Mouse (Mus musculus): ENCODE data around the gene Ttc34.

The Ttc34 gene

GRCm38 (mm10) chr4:154897676-154898465 is 60.6 kb downstream of the Ttc34 start:
- peak in 1 of 2 experiments; percentile 15 for DNase-seq (ENCODE audit: low spot score in 2 of 2)

- peak in 1 of 2 experiments; percentile 77 for DNase-seq (ENCODE audit: low spot score in 2 of 2)
Observed at GRCm38 (mm10) chr4:154898506-154899446, 61.5 kb downstream of the Ttc34 start, which contains the start of gene Fam213b. Gene Fam213b, minus strand, starts transcription at chr4:154899135.

DNA sequence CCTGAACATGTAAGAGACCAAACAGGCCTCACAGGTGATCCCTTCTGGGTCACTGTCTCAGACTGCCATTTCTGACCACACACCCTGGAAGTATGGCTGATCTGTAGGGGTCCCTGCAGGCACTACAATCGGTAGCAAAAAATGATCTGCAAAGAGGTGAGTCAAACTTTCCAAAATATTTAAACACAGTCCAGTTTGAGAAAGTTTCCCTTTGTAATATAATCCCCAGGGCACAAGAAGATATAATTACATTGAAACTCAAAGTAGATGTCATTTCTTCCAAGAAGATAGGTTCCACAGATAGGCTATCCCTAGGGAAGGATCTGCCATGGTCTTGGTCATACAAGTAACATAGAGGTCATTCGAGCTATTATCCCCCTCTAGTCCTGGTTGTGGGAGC is 65.1 kb downstream of the Ttc34 start:
- DNase-seq (ENCODE audit: low spot score in 2 of 2) = no peak

- peak; percentile 75 to 89 for DNase-seq (ENCODE audit: low spot score in 2 of 2)
Observed at GRCm38 (mm10) chr4:154904185-154905071, 67.2 kb downstream of the Ttc34 start.

DNA sequence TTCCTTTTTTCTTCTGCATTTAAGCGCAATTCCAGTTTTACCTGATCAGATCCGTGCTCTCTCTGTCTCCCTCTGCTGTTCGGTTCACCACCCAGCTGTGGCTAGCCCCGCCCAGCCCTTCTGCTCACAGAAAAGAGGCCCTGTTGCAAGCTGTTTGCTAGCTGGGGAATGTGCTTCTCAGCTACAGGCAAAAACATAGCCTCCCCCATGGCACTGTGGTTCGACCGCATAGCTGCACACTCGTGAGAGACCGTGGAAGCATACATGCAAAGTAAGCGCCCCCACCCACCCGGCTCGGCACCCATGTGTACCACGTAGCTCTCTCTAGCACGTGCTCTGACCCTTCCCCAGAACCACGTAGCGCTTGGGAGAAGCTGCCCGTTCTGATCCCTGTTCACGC is 70.6 kb downstream of the Ttc34 start:
- peak; percentile 66 to 90 for DNase-seq (ENCODE audit: low spot score in 2 of 2)

- no peak for DNase-seq (ENCODE audit: low spot score in 2 of 2)
Observed at GRCm38 (mm10) chr4:154908490-154908889, 71.2 kb downstream of the Ttc34 start.

DNA sequence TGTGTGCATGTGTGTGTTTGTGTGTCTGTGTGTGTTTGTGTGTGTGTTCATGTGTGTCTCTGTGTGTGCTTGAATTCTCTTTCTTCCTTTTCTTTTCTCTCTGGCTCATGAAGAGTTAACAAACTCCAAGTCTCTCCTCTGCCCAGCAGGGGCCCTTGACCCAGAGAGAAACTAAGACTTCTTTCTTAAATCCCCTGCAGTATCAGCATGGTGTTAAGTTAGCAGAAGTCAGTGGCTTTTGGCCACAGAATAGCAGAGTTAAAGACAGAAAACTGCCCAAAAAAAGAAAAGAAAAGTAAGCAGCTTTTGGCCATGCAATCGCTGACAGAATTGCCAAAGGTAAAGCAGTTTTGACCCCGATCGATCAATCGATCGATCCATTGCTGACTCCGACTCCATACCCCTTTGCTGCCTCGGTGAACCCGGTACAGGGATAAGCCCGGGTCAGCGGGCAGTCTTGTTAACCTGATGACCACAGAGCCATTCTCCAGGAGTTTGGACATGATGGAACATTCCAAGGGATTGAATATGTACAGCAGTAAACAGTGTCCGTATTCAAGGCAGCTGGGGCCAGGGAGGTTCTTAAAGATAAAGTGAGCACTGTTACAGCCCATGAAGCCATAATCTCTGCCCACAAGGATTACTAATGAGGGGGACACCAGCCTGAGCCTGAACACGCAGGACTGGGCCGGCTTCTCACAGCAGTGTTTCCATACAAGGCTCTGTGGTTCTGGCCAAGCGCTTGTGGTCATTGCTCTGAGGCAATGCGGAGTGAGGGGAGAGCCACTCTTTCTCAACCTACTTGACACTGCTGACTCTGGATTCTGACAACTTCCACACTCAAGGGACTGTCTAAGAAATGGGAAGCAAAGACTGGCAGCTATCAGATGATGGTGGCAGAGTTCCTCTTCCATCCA is 73.6 kb downstream of the Ttc34 start:
- DNase-seq (ENCODE audit: low spot score in 2 of 2) = peak; percentile 61 to 70

DNA sequence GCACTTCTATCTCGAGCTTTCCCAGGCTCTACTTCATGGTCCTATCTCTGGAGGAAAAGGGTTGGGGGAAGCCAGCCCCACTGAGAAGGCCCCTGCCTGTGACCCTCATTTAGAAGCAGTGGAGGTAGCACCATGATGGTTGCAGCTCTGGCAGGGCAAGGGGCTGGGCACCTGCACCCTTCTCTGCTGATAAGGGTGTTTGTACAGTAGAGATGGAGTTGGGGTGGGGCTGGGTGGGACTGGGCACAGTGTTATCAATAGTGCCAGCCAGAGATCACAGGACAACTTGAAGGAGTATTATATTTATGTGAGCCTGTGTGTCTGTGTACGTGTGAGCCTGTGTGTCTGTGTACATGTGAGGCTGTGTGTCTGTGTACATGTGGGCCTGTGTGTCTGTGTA is 74.4 kb downstream of the Ttc34 start:
- peak; percentile 60 to 66 for DNase-seq (ENCODE audit: low spot score in 2 of 2)

- DNase-seq (ENCODE audit: low spot score in 2 of 2) = no peak
Observed at GRCm38 (mm10) chr4:154913845-154914244, 76.6 kb downstream of the Ttc34 start.

DNA sequence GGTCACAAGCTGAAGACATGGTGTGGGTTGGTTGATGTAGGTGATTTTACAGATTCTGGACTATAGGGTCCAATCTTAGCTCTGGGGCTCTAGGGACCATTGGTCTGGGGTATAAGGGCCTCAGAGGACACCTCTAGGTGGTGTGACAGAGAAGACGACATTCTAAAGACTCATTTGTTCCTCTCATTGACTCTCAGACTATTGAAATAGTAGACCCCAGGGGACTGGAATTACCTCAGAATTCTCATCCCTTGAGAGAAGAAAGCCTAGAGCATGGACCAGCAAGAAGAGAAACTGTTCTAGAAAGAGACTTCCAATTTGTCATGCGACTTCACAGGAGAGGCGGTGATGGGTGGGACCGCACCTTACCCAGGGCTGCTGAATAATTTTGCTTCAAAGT is 77.0 kb downstream of the Ttc34 start:
- no peak for DNase-seq (ENCODE audit: low spot score in 2 of 2)

DNA sequence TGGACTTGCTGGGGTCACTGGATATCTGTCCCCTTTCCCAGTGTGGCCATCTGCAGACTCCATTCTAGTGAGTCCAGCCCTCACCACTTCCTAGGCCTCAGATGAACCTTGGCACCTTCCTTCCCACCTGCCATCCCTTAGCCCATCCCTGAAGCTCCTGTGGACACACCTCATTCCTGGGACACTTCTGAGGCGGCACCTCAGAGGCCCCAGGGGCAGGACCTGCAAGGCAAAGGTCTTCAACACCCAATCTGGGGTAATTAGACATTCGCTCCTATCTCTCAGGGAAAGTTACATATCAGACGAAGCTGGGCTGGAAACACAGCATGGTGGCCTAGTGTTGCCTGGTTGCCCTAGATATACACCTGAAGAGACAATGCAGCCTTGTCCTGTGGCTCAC is 77.4 kb downstream of the Ttc34 start:
- no peak for DNase-seq (ENCODE audit: low spot score in 2 of 2)

DNA sequence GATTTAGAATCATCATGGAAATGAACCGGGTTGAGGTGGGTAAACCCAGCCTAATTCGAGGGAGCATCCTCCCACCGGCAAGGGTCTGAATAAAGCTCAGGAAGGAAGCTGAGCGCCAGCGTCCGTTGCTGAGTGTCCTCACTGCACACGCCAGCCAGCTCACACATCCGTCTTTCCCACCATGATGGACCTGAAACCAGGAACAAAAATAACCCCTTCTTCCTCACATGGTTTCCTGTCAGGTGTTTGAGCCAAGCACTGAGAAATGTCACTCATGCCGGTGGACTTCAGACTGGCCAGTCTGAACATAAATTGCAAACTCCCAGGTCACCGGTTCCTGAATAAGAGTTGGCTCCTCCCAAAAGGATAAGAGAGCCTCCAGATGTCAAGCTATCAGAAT is 78.0 kb downstream of the Ttc34 start:
- no peak for DNase-seq (ENCODE audit: low spot score in 2 of 2)

DNA sequence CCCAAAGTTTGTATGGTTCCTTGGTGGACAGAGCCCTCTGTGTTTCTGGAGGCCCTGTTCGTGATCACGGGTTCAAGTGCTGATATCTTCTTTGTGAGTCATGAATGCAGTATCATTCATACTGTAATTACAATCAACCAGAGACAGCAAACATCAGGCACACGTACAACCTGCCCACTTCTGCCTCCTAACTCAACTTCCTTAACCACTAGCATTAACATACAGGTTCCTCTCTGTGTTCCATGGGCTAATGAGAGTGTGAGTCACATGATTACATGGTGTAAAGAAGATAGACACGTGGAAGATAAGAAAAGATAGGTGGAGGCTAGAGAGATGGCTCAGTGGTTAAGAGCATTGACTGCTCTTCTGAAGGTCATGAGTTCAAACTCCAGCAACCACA is 79.4 kb downstream of the Ttc34 start:
- no peak for DNase-seq (ENCODE audit: low spot score in 2 of 2)
